Mouse (Mus musculus) limb, embryonic 15.5 days (tissue): ENCODE measurements around the gene Lgals3bp. TPM values are rescaled to one million over a fixed set of nuclear protein-coding genes. Genes with fewer than 3 reads are reported as not detected.
"Not testable (repeated sequence)": the region's sequence is repeated elsewhere in the genome, so short reads cannot be mapped to it uniquely, and the experiment has no call there.

ENCODE experiments used
- ATAC-seq: fragments of 200-750 bp; cut with Nextera tagmentation; 2 replicates; pipeline ENCODE4 v1.8.0; 2017; ENCODE audit warnings: low read depth, moderate TSS enrichment; ENCODE audit not compliant: insufficient number of reproducible peaks, low FRiP score, low TSS enrichment
- H3K27ac ChIP-seq: fragments of 300-500 bp; sonication (generic); 2 replicates; pipeline ENCODE4 v1.5.1; 2015; ENCODE audit warnings: moderate library complexity, mild to moderate bottlenecking, inconsistent platforms
- H3K27me3 ChIP-seq: fragments of 300-500 bp; sonication (generic); 2 replicates; pipeline ENCODE4 v1.6.1; 2015; ENCODE audit warnings: inconsistent platforms
- H3K36me3 ChIP-seq: fragments of 300-500 bp; sonication (generic); 2 replicates; pipeline ENCODE4 v1.6.1; 2015; ENCODE audit warnings: inconsistent platforms
- H3K4me1 ChIP-seq: fragments of 300-500 bp; sonication (generic); 2 replicates; pipeline ENCODE4 v1.6.1; 2015; ENCODE audit warnings: inconsistent platforms
- H3K4me2 ChIP-seq: fragments of 300-500 bp; sonication (generic); 2 replicates; pipeline ENCODE4 v1.6.1; 2015; ENCODE audit warnings: mild to moderate bottlenecking, inconsistent platforms
- H3K4me3 ChIP-seq: fragments of 300-500 bp; sonication (generic); 2 replicates; pipeline ENCODE4 v1.5.1; 2015; ENCODE audit warnings: mild to moderate bottlenecking, inconsistent platforms
- H3K9ac ChIP-seq: fragments of 300-500 bp; sonication (generic); 2 replicates; pipeline ENCODE4 v1.6.1; 2015; ENCODE audit warnings: inconsistent platforms
- H3K9me3 ChIP-seq: fragments of 300-500 bp; sonication (generic); 2 replicates; pipeline ENCODE4 v1.6.1; 2016; ENCODE audit warnings: inconsistent platforms
- WGBS: fragments of 180-500 bp; shearing (Covaris S2); methylation state at CpG from one replicate; pipeline ENCODE4 v1.1.7; 2015; 5-methylcytosine and 5-hydroxymethylcytosine counted together
- polyA plus RNA-seq: library from polyadenylated mRNA; unstranded; fragments of >200 nt; fragmentation: Nextera tagmentation; extraction: Ambion mirVana; gene quantifications from 2 replicates; pipeline ENCODE4 v1.2.1, GENCODE M21; 2015

Gene Lgals3bp
- polyA plus RNA-seq, 1 experiment from 2014 or later = 8.0 TPM

DNA sequence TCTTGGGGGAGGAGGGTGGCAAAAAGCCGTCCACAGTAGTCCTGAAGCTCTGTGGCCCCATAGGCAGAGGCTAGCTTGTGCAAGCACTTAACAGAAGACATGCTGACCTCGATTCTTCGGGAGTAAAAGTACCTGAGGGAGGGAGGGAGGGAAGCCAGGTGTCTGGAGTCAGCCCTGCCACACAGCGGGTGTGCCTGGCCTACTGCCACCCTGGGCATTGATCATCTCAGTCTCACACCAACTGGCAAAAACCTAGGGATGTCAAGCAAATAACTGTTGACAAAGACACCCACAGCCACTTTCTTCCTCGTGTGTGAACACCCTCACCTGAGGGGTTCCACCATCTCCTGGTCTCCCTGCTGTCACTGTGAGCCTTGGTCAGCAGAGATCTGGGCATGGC lies 7.9 kb downstream of the Lgals3bp start:
- Histone ChIP-seq H3K27me3 (no peaks in the 10 kb centered on the region), H3K36me3 (no peaks in the 10 kb centered on the region), H3K4me3 (no peak overlapping the region), H3K9me3 (no peaks in the 10 kb centered on the region; the same call in 1 of the 2 replicates), H3K27ac (no peak overlapping the region), H3K4me2 (no peak overlapping the region), H3K9ac (no peak overlapping the region), H3K4me1 (no peaks in the 10 kb centered on the region)
- ATAC-seq = no peak
- 67% methylated on average over 5 of the region's 5 CpGs for WGBS

DNA sequence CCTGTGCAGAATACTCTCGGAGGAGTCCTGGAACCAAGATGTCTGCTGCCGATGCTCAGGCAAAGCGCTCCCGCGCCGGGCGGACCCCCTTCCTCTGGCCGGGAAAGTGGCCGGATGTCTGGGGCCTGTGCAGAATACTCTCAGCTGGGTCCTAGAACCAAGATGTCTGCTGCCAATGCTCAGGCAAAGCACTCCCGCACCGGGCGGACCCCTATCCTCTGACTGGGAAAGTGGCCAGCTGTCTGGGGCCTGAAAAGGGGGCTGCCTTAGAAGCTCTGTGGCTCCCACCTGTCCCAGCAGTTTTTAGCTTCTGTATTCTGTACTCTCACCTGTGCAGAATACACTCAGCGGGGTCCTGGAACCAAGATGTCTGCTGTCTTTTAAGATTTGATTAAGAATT lies 14.1 kb downstream of the Lgals3bp start:
- not testable (repeated sequence) for H3K36me3 ChIP-seq, H3K9ac ChIP-seq, H3K4me2 ChIP-seq, H3K4me3 ChIP-seq, H3K9me3 ChIP-seq, ATAC-seq, H3K4me1 ChIP-seq, H3K27me3 ChIP-seq, H3K27ac ChIP-seq
- 89% methylated on average over 13 of the region's 13 CpGs for WGBS

DNA sequence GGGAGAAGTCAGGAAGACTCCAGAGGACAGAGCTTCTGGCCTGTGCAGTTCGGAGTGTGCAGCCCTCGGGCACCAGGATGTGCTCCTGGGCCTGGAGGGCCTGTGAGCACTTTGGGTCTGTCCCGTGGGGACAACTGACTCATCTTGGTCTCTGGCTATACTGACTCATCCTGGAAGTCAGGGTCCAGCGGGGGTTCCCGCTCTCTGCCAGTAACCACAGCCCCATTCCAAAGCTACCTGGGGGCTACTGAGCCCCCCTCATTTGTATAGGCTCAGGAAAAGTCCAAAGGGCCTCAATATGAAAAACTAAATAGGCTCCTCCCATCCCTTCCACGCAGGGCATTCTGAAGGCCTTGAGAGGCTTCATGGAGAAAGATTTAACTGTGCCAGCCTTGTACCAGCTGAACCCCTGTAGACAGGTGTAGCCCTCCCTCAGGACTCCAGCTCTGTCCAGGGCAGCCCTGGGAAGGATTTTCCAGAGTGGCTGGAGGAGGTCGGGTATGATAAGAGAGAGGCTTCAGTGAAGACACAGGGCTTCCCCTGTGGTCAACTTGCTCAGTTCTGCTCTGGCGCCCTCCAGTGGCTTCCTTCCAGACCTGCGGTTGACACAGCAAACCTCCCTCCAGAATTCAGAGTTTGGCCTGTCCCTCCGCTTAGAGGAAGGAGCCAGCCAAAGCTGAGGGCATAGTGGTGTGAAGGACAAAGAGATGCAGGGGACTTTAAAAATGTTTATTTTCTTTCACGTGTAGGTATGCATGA lies 22.5 kb downstream of the Lgals3bp start:
- Histone ChIP-seq H3K27me3 (no peaks in the 10 kb centered on the region), H3K36me3 (no peaks in the 10 kb centered on the region), H3K27ac (no peak overlapping the region), H3K9me3 (no peaks in the 10 kb centered on the region), H3K9ac (no peak overlapping the region), H3K4me2 (no peak overlapping the region), H3K4me3 (no peak overlapping the region), H3K4me1 (peaks cover 21% of the 10 kb centered on the region)
- WGBS = 42% methylated on average over 11 of the region's 11 CpGs
- 0 out of 2 replicates have a peak, but pooled peaks have one; percentile 30 for ATAC-seq

DNA sequence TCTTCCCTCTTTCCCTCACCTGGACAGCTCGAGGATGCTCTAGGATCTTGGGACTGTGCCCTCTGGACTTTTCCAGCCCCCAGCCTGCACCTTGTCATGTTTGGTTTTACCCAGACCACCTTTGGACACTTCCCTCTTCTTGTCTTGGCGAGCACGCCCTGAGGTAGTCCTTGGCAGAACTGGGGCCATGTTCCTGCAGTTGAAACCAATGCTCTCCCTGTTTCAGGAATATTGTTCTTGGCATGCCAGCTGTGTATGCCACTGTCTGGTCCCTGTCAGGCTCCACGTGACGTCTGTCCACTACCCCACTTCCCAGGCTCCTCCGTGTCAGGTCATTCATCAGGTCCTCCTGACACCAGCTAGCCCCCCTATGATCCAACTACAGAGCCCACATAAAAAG lies 23.2 kb downstream of the Lgals3bp start:
- Histone ChIP-seq H3K4me1 (peaks cover 27% of the 10 kb centered on the region), H3K27ac (no peak overlapping the region), H3K36me3 (no peaks in the 10 kb centered on the region), H3K4me3 (no peak overlapping the region), H3K9me3 (no peaks in the 10 kb centered on the region), H3K27me3 (no peaks in the 10 kb centered on the region), H3K9ac (no peak overlapping the region), H3K4me2 (no peak overlapping the region)
- ATAC-seq = no peak
- WGBS = 89% methylated on average over 6 of the region's 6 CpGs

DNA sequence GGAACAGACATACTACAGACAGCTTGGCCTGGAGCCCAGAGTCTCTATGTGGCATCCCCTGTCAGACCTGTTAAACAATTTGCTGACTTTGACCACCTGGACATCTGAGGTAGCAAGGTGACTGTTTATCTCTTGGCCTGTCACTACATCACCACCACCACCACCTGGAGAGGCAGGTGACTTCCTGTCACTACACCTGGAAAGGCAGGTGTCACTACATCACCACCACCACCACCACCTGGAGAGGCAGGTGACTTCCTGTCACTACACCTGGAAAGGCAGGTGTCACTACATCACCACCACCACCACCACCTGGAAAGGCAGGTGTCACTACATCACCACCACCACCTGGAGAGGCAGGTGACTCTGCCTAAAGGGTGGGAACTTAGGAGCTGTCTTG lies 25.6 kb downstream of the Lgals3bp start:
- H3K4me2 ChIP-seq, H3K27me3 ChIP-seq, H3K27ac ChIP-seq, ATAC-seq, H3K9me3 ChIP-seq, H3K9ac ChIP-seq, H3K4me3 ChIP-seq, H3K36me3 ChIP-seq: not testable (repeated sequence)
- peaks cover 47% of the 10 kb centered on the region for H3K4me1 ChIP-seq

DNA sequence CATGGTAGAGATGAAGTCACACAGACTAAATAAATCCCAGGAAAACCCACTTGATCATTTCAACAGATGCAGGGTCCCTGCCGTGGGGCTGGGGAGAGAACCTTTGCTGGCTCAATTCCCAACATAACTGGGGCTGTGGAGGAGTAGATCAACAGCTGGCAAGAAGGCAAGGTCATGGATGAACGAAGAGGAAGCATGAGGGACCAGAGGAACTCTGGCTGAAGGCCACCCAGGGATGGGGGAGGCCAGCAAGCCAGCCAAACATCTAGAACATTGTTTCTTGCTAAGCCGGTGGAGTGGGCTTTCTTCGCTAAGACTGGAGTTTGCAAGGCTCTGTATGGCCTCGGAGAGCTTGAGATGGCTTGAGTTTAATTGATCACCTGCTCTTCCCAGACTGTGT lies 26.0 kb downstream of the Lgals3bp start:
- peaks cover 50% of the 10 kb centered on the region for H3K4me1 ChIP-seq
- ATAC-seq = no peak

DNA sequence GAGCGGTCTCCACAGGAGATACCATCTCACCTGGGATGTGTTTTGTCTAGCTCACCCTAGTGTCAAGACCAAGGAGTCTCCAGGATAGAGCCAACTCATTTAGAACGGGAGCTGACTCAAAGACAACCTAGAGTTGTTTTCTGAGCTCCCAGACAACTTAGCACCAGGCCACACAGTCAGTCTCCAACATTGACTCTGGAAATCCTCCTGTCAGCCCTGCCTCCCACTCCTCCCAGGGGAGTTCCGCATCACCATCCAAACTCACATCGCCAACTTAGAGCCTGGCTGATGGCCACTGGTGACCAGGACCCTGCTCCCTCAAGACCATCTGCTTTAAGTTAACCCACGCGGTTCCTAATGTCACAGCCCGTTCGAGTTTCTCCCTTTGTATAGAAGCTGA lies 26.4 kb downstream of the Lgals3bp start:
- no peak for ATAC-seq
- 60% methylated on average over 8 of the region's 8 CpGs for whole genome bisulfite sequencing
- Histone ChIP-seq H3K9me3 (no peaks in the 10 kb centered on the region), H3K4me1 (peaks cover 50% of the 10 kb centered on the region), H3K4me3 (no peak overlapping the region), H3K27me3 (no peaks in the 10 kb centered on the region), H3K4me2 (no peak overlapping the region), H3K9ac (no peak overlapping the region), H3K36me3 (no peaks in the 10 kb centered on the region), H3K27ac (no peak overlapping the region)

More for the DNA sequence above, 26.0 kb downstream of the Lgals3bp start:
- Histone ChIP-seq H3K9me3 (no peaks in the 10 kb centered on the region), H3K9ac (no peak overlapping the region), H3K36me3 (no peaks in the 10 kb centered on the region), H3K27ac (no peak overlapping the region), H3K27me3 (no peaks in the 10 kb centered on the region), H3K4me2 (no peak overlapping the region), H3K4me3 (no peak overlapping the region)
- 59% methylated on average over 5 of the region's 5 CpGs for WGBS

DNA sequence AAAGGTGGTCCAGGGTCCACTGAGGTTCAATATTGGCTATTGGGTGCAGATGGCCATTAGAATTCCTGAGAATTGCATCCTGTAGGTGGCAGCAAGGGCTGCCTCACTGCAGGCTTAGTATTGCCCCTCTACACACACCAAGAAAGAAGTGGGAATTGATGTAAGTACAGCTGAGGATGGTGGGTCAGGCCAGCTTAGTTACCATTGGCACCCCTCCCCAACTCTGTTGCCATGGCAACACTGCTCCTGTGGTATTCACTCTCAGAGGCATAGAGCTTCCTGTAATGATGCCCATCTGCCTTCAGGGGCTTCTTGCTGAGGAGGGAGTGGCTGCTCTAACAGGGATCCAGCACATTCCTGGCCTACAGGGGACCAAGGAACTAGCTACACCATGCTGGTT lies 26.9 kb downstream of the Lgals3bp start:
- Histone ChIP-seq H3K27ac (no peak overlapping the region), H3K4me1 (peaks cover 50% of the 10 kb centered on the region), H3K27me3 (no peaks in the 10 kb centered on the region), H3K4me3 (no peak overlapping the region), H3K9me3 (no peaks in the 10 kb centered on the region), H3K9ac (no peak overlapping the region), H3K4me2 (no peak overlapping the region), H3K36me3 (no peaks in the 10 kb centered on the region)
- no peak for ATAC-seq

DNA sequence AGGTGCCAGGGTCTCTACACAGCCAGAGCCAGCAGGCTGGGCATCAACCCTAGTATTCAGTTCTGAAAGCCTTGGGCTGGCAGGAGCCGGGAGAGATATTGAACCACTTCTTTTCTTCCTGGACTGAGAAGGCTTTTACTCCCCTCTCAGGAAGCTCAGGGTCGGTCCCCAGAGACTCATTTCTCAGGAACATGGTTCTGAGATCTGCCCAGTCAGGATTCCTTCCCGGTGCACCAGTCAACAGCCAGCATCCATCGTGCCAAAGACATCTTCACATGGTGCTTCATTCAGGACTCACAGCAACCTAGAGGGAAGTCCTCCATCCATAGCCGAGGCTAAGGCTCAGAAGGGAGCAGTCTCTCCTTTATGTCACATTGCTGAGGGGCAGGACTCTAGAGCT lies 27.4 kb downstream of the Lgals3bp start:
- no peak overlapping the region for H3K4me2 ChIP-seq
- H3K27me3 ChIP-seq = no peaks in the 10 kb centered on the region
- no peaks in the 10 kb centered on the region for H3K36me3 ChIP-seq
- H3K9ac ChIP-seq = no peak overlapping the region
- no peak overlapping the region for H3K4me3 ChIP-seq
- 65% methylated on average over 5 of the region's 5 CpGs for WGBS
- peaks cover 49% of the 10 kb centered on the region for H3K4me1 ChIP-seq
- no peak for ATAC-seq
- no peak overlapping the region; the same call in 1 of the 2 replicates for H3K27ac ChIP-seq
- no peaks in the 10 kb centered on the region for H3K9me3 ChIP-seq

DNA sequence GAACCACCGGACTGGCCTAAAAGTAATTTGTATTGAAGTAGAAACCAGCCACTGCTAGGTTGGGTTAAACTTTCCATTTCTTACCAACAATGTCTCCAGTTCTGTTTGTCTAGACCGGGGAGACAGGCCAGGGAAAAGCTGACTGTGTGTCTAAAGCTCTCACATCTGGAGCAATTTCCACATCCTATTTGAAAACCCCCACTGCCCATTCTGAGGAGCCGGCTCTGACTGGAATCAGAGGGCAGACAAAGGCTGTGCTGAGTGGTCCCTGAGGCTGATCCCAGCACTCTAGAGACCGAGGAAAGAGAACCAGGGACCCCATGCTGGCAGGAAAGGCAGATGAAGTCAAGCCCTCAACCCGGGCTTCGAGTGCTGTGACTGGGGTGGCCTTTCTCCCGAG lies 29.3 kb downstream of the Lgals3bp start:
- H3K4me2 ChIP-seq = no peak overlapping the region
- H3K4me1 ChIP-seq = peaks cover 45% of the 10 kb centered on the region
- ATAC-seq = no peak
- no peak overlapping the region for H3K9ac ChIP-seq
- H3K27ac ChIP-seq = peak overlapping the region; percentile 81
- no peak overlapping the region for H3K4me3 ChIP-seq
- 34% methylated on average over 7 of the region's 7 CpGs for WGBS
- H3K27me3 ChIP-seq = no peaks in the 10 kb centered on the region
- H3K9me3 ChIP-seq = no peaks in the 10 kb centered on the region
- no peaks in the 10 kb centered on the region for H3K36me3 ChIP-seq

DNA sequence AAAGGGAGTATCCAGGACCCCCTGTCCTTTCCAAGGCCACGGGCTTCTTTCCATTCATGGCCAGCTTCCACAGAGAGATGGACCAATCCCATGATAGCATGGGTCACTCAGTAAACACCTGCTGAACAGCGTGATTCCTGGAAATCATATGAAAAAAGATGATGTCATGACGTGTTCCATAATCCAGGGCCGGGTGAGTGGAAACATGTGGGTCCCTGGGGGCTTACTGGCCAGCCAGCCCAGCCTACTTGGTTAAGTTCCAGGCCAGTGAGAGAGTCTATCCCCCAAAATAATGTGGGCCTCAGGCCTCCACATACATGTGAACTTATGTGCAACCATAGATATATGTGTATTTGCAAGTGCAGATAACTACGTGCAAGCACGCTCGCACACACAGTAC lies 30.0 kb downstream of the Lgals3bp start:
- no peaks in the 10 kb centered on the region for H3K36me3 ChIP-seq
- H3K4me3 ChIP-seq = no peak overlapping the region
- no peaks in the 10 kb centered on the region for H3K9me3 ChIP-seq
- no peak overlapping the region for H3K4me2 ChIP-seq
- H3K4me1 ChIP-seq = peaks cover 47% of the 10 kb centered on the region
- 64% methylated on average over 7 of the region's 7 CpGs for WGBS
- no peaks in the 10 kb centered on the region for H3K27me3 ChIP-seq
- peak overlapping the region; percentile 81 for H3K27ac ChIP-seq
- ATAC-seq = no peak
- H3K9ac ChIP-seq = no peak overlapping the region

DNA sequence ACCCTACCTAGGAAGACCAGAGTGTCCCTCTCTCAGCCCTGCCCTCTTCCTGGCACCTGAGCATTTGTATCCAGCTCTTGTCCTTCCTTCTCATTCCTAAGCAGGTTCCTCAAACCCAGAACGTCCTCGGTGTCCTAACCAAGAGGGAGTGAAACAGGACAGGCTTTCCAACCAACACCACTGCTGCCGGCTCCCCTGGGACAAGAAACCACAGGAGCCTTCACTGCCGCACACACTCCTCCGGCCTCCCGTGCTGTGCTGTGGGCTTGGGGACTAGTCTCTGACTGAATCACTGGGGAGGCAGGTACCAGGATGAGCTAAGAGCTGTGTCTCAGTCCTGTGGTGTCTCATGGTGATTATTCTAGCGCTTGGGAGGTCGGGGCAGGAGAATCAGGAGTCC lies 32.2 kb downstream of the Lgals3bp start:
- Histone ChIP-seq H3K27me3 (no peaks in the 10 kb centered on the region), H3K9ac (no peak overlapping the region), H3K36me3 (no peaks in the 10 kb centered on the region), H3K27ac (no peak overlapping the region), H3K9me3 (no peaks in the 10 kb centered on the region), H3K4me1 (peaks cover 53% of the 10 kb centered on the region), H3K4me3 (no peak overlapping the region), H3K4me2 (no peak overlapping the region)
- 79% methylated on average over 8 of the region's 8 CpGs for WGBS
- no peak for ATAC-seq

DNA sequence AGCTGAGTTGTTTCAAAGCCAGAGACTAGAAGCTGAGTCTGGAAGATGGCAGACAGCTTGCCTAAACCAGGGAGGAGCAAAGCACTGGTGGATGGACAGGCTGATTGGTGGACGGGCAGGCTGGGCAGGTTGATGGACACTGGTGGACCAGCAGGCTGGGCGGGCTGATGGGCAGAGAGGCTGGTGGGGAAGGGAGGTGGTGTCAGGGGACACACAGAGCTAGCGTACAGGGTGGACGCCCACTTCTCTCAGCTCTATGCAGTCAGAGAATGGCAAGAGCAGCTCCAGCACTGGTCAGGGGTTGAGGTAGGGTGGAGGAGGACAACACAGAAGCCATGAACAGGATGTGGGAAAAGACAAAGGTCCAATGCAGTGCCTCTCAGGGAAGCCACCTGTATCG lies 32.6 kb downstream of the Lgals3bp start:
- no peaks in the 10 kb centered on the region for H3K9me3 ChIP-seq
- no peaks in the 10 kb centered on the region for H3K36me3 ChIP-seq
- H3K4me1 ChIP-seq = peaks cover 53% of the 10 kb centered on the region
- H3K27ac ChIP-seq = no peak overlapping the region
- no peak overlapping the region for H3K4me2 ChIP-seq
- no peak overlapping the region for H3K9ac ChIP-seq
- no peak for ATAC-seq
- H3K4me3 ChIP-seq = no peak overlapping the region
- H3K27me3 ChIP-seq = no peaks in the 10 kb centered on the region
- WGBS = 76% methylated on average over 5 of the region's 5 CpGs
